Mouse (Mus musculus) heart, adult 2 months (tissue): ENCODE measurements around the gene Cntnap3. TPM values are rescaled to one million over a fixed set of nuclear protein-coding genes. Genes with fewer than 3 reads are reported as not detected.
"Not testable (repeated sequence)": the region's sequence is repeated elsewhere in the genome, so short reads cannot be mapped to it uniquely, and the experiment has no call there.

Experiments used
- DNase-seq, 2 experiments: peaks; one replicate each; pipeline ENCODE4 v3.0.0; 2021
- H3K27ac ChIP-seq: fragments of 200-600 bp; 2 replicates; pipeline ENCODE4 v1.8.1; 2022
- H3K27me3 ChIP-seq: fragments of 200-500 bp; 2 replicates; pipeline ENCODE4 v1.6.1; 2012; ENCODE audit warnings: mild to moderate bottlenecking, low read length, inconsistent platforms, mixed read lengths; ENCODE audit not compliant: control insufficient read depth, insufficient read depth
- H3K36me3 ChIP-seq: fragments of 200-500 bp; 2 replicates; pipeline ENCODE4 v1.6.1; 2012; ENCODE audit warnings: low read length, inconsistent platforms; ENCODE audit not compliant: control insufficient read depth, insufficient read depth
- H3K4me1 ChIP-seq: fragments of 200-500 bp; 2 replicates; pipeline ENCODE4 v1.6.1; 2011; ENCODE audit warnings: low read length; ENCODE audit not compliant: control insufficient read depth, insufficient read depth
- H3K4me3 ChIP-seq: fragments of 200-600 bp; 2 replicates; pipeline ENCODE4 v1.8.1; 2022
- H3K79me2 ChIP-seq: fragments of 200-500 bp; replicated peaks from 2 replicates; pipeline ENCODE4 v1.6.1; 2012; ENCODE audit warnings: mild to moderate bottlenecking, inconsistent platforms, low read length, moderate library complexity, mixed read lengths; ENCODE audit not compliant: control insufficient read depth, insufficient read depth
- H3K9ac ChIP-seq: fragments of 200-500 bp; 2 replicates; pipeline ENCODE4 v1.6.1; 2012; ENCODE audit warnings: low read depth, mild to moderate bottlenecking, control low read depth, inconsistent platforms, low read length, mixed read lengths
- CTCF ChIP-seq: fragments of 200-600 bp; IDR thresholded peaks from 2 replicates; pipeline ENCODE4 v1.8.1; 2022; ENCODE audit warnings: antibody characterized with exemption, mild to moderate bottlenecking, moderate library complexity
- EP300 ChIP-seq: fragments of 200-500 bp; IDR thresholded peaks from 2 replicates; pipeline ENCODE4 v1.6.1; 2011; ENCODE audit warnings: low read depth, low read length, control low read depth; ENCODE audit not compliant: insufficient read depth
- POLR2A ChIP-seq: fragments of 200-500 bp; IDR thresholded peaks from 2 replicates; pipeline ENCODE4 v1.6.1; 2011; ENCODE audit warnings: mild to moderate bottlenecking, low read depth, low read length, control low read depth; ENCODE audit not compliant: insufficient read depth
- WGBS: fragments of 180-500 bp; shearing (Covaris S2); methylation state at CpG from one replicate; pipeline ENCODE4 v1.1.7; 2018; 5-methylcytosine and 5-hydroxymethylcytosine counted together
- intact Hi-C: fragments of 180-260 bp; cut with DNase I; formaldehyde crosslinking; loops from one replicate; pipeline ENCODE4 v1.15.1; 2025
- long read RNA-seq: library from polyadenylated mRNA; stranded (forward); transcript quantifications from one replicate; pipeline ENCODE4 v2.0.0, GENCODE M21; 2021
- polyA plus RNA-seq: library from polyadenylated mRNA; depleted of rRNA; stranded (reverse); fragments of >200 nt; gene quantifications from 2 replicates; pipeline ENCODE4 v1.2.3, GENCODE M21; 2012; rRNA removed
- total RNA-seq, 2 experiments: library from RNA; stranded (reverse); gene quantifications; 2 replicates each; pipeline ENCODE4 v1.2.3; 2021

Cntnap3 gene
- total RNA-seq (not detected), polyA plus RNA-seq (not detected in 2 replicates)
- long read RNA-seq, result 0 reads

DNA sequence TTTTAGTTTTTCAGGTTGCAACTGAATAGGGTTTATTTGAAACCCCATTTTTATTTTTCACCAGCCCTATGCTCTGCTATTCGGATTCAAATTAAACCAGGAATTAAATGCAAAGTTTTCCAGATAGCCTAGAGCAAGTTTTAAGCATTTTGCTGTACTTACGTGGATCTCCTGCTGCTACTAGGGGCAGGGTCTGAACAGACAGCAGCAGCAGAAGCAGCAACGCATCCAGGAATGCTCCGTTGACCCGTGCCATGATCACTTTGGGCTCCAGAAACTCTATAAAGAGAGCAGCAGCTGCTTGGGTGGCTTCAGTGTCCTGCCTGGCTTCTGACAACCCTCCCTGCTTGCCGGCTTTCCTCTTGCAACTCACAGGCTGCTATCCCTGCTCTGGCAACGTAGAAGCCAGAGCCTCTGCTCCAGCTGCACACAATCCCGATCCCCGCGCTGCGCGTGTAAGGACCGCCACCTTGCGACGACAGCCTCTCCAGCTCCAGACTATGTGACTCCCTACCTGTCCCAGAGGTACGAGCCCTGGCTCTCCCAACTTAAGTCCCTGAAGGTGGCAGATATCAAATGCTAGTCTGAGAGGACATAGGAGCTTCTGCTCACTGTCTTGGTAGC, at the start of gene Cntnap3:
Gene Cntnap3 (minus strand): TSS at position 371 of the 624 bp plus-strand sequence.
- H3K27ac ChIP-seq, result no peak within 1 kb of the TSS
- no peak within 1 kb of the TSS for H3K4me3 ChIP-seq
- no peaks in the 10 kb centered on the region for H3K4me1 ChIP-seq
- DNase-seq, result no peak
- H3K79me2 ChIP-seq, result no peaks in the 10 kb centered on the region
- no peaks in the 10 kb centered on the region for H3K27me3 ChIP-seq
- TF ChIP-seq EP300 (no peak), CTCF (no peak), POLR2A (no peak)
- intact Hi-C loops, result no loop called here
- 8% methylated on average over 16 of the region's 16 CpGs for WGBS
- H3K9ac ChIP-seq, result no peak within 1 kb of the TSS
- H3K36me3 ChIP-seq, result no peaks in the 10 kb centered on the region

DNA sequence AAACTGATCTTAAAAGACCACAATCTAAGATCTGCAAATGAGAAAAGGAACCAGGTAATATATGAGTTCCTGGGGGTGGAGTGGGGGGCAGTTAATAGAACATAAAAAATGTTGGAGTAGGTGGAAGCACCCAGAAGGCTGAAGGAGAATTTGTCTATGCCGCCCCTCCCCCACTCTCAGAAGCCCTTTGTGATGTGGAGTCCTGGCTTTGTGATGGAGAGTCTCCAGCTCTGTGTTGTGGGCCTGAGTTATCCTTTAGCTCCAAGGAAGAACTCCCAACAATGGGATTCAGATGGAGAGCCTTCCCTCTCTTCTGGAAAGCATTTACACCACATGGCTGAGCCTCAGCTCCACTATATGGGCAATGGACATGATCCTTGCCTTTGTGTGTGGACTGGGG, 13.4 kb upstream of the Cntnap3 start, which contains the start of gene Spata31:
Gene Spata31 (plus strand): TSS at position 216 of the 400 bp plus-strand sequence.
- Histone ChIP-seq H3K79me2 (no peaks in the 10 kb centered on the region), H3K9ac (no peak within 1 kb of the TSS), H3K4me1 (no peaks in the 10 kb centered on the region), H3K36me3 (no peaks in the 10 kb centered on the region), H3K4me3 (no peak within 1 kb of the TSS), H3K27ac (no peak within 1 kb of the TSS), H3K27me3 (no peaks in the 10 kb centered on the region)
- TF ChIP-seq POLR2A, result no peak
- TF ChIP-seq CTCF, result no peak
- no peak for TF ChIP-seq EP300
- DNase-seq, result no peak
- intact Hi-C loops, result no loop called here
- 60% methylated on average over 1 of the region's 1 CpGs for WGBS

DNA sequence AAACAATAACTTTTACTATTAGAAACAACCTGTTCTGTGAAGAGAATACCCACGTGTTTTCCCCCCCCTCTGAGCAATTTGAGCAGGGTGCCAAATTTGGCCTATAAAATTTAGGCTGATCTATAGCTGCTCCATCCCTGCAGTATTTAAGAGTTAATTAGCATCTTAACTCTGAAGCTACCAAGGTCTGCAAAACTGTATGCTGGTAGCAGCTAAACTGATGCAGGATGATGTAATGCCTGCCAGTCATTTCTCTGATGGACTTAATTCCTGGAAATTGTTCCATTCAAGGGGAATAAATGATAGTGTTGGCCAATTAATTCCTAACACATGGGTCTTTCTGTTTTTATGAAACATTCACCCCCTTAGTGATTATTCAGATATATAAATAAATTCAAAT, 623 bp downstream of the Cntnap3 start:
- no peaks in the 10 kb centered on the region for H3K4me1 ChIP-seq
- intact Hi-C loops, result no loop called here
- 44% methylated on average over 1 of the region's 1 CpGs for WGBS
- H3K79me2 ChIP-seq, result no peaks in the 10 kb centered on the region
- no peak for TF ChIP-seq CTCF
- TF ChIP-seq EP300, result no peak
- no peak for TF ChIP-seq POLR2A
- no peak for DNase-seq
- no peaks in the 10 kb centered on the region for H3K36me3 ChIP-seq
- no peak overlapping the region for H3K4me3 ChIP-seq
- no peak overlapping the region for H3K27ac ChIP-seq
- no peaks in the 10 kb centered on the region for H3K27me3 ChIP-seq
- no peak overlapping the region for H3K9ac ChIP-seq

DNA sequence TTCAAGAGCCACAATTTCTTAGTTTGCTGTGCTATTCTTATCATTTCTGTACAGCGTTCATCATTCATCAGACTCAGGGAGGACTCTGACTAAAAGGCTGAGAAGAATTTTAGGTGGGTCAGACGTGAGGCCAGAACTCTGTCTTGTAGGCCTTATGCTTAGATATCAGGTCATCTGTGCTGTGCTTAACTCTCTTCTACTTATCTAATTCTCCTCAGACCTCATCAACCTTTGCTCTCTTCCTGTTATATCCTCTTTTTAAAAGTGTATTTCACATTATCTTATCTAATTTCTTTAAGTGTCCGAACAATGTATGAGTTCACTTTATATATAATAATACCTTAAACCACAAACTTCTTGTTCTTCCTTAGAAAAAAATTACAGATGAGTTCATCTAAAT, 38.4 kb downstream of the Cntnap3 start:
- Histone ChIP-seq H3K27me3 (no peaks in the 10 kb centered on the region), H3K36me3 (no peaks in the 10 kb centered on the region), H3K4me1 (no peaks in the 10 kb centered on the region), H3K27ac (no peak overlapping the region), H3K9ac (no peak overlapping the region), H3K79me2 (no peaks in the 10 kb centered on the region), H3K4me3 (no peak overlapping the region)
- WGBS, result 55% methylated on average over 3 of the region's 3 CpGs
- no peak for DNase-seq
- no peak for TF ChIP-seq EP300
- TF ChIP-seq POLR2A, result no peak
- TF ChIP-seq CTCF, result no peak
- intact Hi-C loops, result no loop called here

DNA sequence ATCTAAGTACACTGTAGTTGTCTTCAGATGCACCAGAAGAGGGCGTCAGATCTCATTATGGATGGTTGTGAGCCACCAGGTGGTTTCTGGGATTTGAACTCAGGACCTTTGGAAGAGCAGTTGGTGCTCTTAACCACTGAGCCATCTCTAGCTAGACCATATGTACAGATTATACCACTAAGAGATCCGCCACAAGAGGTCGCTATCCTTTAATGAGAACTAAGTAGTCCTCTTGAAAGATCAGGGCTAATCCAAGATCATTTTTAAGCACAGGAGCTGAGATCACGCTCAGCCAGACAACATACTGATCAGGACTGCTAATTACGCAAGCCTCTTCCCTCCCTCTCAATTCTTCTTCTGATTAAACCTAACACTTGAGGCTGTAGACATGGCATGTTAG, 78.9 kb downstream of the Cntnap3 start:
- DNase-seq, intact Hi-C loops, H3K36me3 ChIP-seq, H3K9ac ChIP-seq, H3K27ac ChIP-seq, H3K4me1 ChIP-seq, H3K79me2 ChIP-seq, H3K4me3 ChIP-seq, H3K27me3 ChIP-seq: not testable (repeated sequence)
- 47% methylated on average over 5 of the region's 5 CpGs for WGBS

DNA sequence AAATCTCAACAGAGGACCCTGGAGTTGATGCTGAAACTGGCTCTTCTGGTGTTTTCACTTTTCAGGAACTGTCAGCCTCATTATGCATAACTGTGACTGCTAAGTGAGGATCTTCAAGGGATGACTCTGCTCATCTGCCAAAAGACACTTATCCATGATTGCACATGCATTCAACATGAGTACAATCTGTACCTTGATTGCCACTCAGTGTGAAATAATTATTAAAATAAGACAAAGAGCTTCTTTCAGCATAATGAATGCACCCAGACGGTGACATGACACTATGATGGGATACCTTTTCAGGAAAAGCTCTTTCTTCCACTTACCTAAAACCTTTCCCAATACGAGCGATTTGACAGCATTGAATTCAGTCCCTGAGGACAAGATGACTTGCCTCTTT, 158.4 kb downstream of the Cntnap3 start:
- Histone ChIP-seq H3K27me3 (no peaks in the 10 kb centered on the region), H3K27ac (no peak overlapping the region), H3K79me2 (no peaks in the 10 kb centered on the region), H3K4me1 (no peaks in the 10 kb centered on the region), H3K9ac (no peak overlapping the region), H3K36me3 (no peaks in the 10 kb centered on the region), H3K4me3 (no peak overlapping the region)
- no peak for TF ChIP-seq POLR2A
- no peak for TF ChIP-seq EP300
- no peak for TF ChIP-seq CTCF
- intact Hi-C loops, result no loop called here
- 74% methylated on average over 3 of the region's 3 CpGs for WGBS
- no peak for DNase-seq
